Mouse (Mus musculus) urinary bladder, postnatal 36 days (tissue): ENCODE measurements around the gene Spcs2.

Experiments
- DNase-seq, 2 experiments: peaks; one replicate each; pipeline ENCODE4 v3.0.0; 2022; ENCODE audit warnings: low spot score in 2 of 2, mixed read lengths in 1 of 2

Gene Spcs2

DNA sequence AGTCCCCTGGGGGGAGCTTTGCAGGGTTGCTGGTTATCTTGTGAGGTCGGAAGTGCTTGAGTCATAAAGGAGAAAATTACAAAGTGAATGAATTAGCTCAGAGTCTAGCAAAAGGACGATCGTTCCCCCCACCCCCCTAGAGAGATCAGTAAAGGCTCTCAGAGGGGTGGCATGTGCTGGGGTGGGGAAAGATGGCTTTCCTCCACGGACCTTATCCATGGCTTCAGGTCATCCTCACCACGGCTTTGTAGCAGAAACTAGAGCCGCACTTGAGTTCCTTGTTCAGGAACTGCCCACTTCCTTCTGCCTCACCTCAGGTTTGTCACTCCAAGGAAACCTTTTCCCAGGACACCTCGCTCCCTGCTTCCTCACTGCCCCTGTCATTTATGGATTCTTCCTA is at the start of gene Spcs2:
TSS of gene Spcs2 (minus strand) at position 101 of the 400 bp plus-strand sequence.
- no peak for DNase-seq

- DNase-seq, result no peak
Observed at GRCm38 (mm10) chr7:99911038-99911437, 47.8 kb upstream of the Spcs2 start.

GRCm38 (mm10) chr7:99907463-99907862 is 44.2 kb upstream of the Spcs2 start:
- no peak for DNase-seq

DNA sequence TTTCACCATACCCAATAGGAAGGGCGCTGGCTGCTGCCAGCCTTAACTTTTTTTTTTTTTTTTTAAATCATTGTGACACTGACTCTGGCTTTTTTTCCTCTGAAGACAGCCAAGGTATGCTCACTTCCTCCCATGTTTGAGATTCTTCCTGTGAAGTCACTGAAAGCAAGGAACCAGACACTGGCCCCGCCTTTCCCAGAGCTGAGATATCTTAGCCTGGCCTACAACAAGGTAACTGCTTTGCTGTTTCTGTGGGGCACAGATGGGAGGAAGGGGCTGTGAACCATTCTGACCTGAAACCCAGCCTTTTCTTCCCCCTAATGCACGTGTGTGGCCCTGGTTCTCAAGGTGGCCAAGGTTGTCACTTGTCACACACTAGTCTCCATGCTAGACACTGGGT is 43.1 kb upstream of the Spcs2 start:
- DNase-seq, result no peak

GRCm38 (mm10) chr7:99904421-99905005 is 41.3 kb upstream of the Spcs2 start:
- DNase-seq, result peak; percentile 24 to 33

GRCm38 (mm10) chr7:99902918-99903665 is 39.8 kb upstream of the Spcs2 start:
- no peak for DNase-seq

GRCm38 (mm10) chr7:99902208-99902607 is 38.9 kb upstream of the Spcs2 start:
- no peak for DNase-seq

GRCm38 (mm10) chr7:99896905-99897304 is 33.6 kb upstream of the Spcs2 start:
- DNase-seq, result no peak

DNA sequence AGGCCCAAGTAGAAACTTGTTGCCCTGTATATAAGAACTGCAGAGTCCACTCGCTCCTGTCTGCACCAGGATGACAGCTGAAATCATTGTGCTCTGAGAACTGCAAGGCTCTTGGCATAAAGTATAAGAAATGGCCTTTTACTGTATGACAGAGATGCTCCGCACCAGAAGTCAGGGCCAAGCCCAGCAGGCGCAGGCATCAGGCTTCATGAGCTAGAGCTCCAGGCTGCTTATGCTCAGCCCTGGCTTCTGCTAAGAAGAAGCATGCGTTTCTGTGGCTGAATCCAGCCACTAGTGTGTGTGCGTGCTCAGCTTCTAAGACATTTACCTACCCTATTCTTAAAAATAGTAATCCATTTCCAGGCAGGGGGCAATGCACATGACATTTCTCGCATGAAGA is 31.2 kb upstream of the Spcs2 start:
- DNase-seq, result no peak

- DNase-seq, result no peak
Observed at GRCm38 (mm10) chr7:99893967-99894366, 30.7 kb upstream of the Spcs2 start.

GRCm38 (mm10) chr7:99892351-99892750 is 29.1 kb upstream of the Spcs2 start:
- no peak for DNase-seq

DNA sequence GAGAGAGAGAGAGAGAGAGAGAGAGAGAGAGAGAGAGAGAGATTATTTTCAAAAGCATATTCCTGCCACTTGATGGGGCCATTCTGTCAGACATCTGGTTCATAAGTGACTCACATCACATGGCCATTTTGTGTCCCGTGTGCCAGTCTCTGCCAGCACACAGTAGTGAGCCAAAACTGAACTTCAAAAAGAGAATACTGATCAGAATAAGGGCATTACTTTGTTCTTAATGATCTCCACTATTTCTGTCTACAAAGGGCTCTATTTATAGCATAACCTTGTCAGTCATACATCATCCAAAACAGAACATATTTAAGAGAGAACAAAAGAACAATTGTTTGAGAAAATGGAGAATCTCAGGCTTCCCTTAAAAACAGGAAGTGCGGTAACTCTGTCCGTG is 28.2 kb upstream of the Spcs2 start:
- DNase-seq, result no peak

GRCm38 (mm10) chr7:99890168-99890755 is 27.0 kb upstream of the Spcs2 start:
- no peak for DNase-seq

DNA sequence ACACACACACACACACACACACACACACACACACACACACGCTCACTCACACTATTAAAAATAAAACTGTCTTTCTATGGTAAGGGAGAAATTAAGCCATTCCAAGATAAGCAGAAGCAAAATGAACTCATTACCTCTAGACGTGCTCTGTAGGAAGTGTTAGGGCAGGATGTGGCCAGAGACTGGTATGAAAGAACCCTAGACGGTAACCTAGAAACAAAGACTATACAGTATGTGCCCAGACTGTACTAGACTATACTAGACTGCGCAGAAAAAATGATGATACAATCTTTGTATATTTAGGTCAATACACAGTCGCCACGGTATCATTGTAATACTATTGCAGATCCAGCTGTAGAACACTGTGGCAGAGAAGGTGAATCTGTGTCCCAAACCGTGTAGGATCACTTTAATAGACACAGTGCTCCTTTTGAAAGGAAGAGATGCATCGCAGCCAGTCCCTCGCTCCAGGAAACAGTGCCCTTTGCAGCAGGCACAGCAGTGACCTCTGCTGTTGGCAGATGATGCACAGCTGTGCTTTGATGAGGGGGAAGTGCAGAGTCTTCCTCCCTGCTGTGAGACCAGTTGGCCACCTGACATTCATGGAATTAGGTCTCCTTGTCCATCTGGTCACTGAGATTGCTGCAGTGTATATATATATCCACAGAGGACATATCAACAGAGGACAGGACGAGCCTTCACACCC is 26.1 kb upstream of the Spcs2 start:
- DNase-seq, result no peak

DNA sequence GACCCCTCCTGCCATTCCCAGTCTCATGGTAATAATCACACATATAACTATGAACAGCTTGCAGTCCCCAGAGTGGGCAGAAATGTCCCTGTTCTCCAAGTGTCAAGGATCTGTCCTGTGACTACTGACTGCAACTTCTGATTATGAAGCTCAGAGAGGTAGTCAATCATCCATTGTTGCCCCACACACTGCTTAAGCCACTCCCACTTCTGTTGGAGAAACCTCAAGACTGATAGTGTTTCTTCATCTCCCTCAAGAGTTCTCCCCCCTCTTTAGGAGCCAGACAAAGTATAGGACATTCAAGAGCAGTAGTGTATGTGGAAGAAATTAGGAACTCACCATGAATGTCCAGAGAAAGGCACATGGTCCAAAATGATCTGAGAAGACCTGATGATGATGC is 24.5 kb upstream of the Spcs2 start:
- no peak for DNase-seq

GRCm38 (mm10) chr7:99887230-99887735 is 24.0 kb upstream of the Spcs2 start:
- no peak for DNase-seq

- no peak for DNase-seq
Observed at GRCm38 (mm10) chr7:99878254-99878653, 15.0 kb upstream of the Spcs2 start.

GRCm38 (mm10) chr7:99876345-99876744 is 13.1 kb upstream of the Spcs2 start:
- peak; percentile 62 to 80 for DNase-seq

DNA sequence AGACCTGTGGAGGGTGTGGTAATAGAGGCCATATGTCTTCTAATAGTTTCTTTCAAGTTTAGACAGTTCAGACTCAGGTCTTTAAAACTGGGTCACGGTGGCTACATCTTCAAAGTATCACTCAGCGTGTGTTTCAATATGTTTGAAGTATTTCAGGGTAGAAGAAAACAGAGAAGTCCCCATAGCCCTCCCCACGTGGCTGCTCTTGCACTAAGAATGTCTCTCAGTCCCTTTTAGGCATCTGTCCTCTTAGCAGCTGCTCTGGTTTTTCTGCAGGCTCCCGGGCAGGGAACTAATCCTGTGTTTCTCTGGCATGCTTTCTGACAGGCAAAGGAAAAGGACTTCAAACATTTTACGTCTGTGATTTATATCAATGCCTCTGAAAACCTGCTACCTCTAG is 12.6 kb upstream of the Spcs2 start:
- no peak for DNase-seq

- DNase-seq, result no peak
Observed at GRCm38 (mm10) chr7:99873965-99874364, 10.7 kb upstream of the Spcs2 start.

DNA sequence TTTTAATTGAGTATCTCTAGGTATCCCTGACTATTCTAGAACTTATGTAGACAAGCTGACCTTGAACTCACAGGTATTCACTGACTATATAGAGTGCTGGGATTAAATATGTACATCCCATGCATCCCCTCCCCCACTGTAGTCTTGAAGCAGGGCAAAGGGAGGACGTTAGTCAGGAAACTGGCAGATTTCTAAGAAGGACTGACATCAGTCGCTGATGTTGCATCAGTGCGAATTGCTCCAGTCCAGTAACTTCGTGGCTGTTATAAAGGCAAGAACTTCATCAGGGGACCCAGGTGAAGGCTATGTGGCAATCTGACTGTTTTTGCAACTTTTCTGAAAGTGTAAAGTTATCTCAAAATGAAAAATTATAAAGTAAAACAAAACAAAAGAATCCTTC is 6.0 kb upstream of the Spcs2 start:
- DNase-seq, result no peak

DNA sequence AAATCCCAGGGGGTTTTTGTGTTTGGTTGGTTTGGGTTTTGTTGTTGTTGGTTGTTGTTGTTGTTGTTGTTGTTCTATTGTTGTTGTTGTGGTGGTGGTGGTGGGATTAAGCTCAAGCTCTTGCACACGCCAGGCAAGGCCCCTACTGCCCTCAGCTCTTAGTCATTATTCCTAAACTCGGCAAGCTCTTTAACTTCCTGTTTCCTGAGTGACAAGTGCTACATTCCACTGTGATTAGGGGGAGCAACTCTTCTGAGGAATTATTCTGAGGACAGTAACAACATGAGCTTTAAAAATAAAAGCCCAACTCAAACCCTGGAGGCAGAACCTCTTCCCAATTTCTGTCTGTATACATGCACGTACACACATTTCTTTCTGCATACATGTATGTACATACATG is 2.0 kb upstream of the Spcs2 start:
- no peak for DNase-seq
